Mouse (Mus musculus): ENCODE results near the gene Baiap2l2.
A peak's percentile ranks its signal among the peaks of the same experiment; 100 is the strongest.

Gene Baiap2l2

GRCm38 (mm10) chr15:79285399-79285798 is at the start of gene Baiap2l2:
Baiap2l2 (minus strand) TSS chr15:79285537.
- no peak for DNase-seq

GRCm38 (mm10) chr15:79333409-79333808 is 48.1 kb upstream of the Baiap2l2 start:
- no peak for DNase-seq

- DNase-seq, result no peak
These were observed 45.2 kb upstream of the Baiap2l2 start for GRCm38 (mm10) chr15:79330521-79330920.

DNA sequence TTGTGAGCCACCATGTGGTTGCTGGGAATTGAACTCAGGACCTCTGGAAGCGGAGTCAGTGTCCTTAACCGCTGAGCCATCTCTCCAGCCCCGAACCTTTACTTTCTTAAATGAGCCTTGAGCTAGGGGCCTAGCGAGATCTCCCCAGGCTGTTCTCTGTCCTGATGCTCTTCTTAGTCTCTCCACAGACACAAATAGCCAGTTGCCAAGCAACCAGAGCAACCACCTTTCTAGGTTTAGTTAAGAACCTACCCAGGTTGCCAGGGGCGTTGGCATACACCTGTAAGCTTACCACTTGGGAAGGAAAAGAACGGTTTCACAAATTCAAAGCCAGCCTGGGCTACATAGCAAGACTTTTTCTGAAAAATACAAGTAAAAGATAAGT is 44.6 kb upstream of the Baiap2l2 start:
- no peak for DNase-seq

- DNase-seq, result no peak
These were observed 44.1 kb upstream of the Baiap2l2 start for GRCm38 (mm10) chr15:79329346-79329978.

- DNase-seq, result no peak
These were observed 43.6 kb upstream of the Baiap2l2 start for GRCm38 (mm10) chr15:79328939-79329275.

DNA sequence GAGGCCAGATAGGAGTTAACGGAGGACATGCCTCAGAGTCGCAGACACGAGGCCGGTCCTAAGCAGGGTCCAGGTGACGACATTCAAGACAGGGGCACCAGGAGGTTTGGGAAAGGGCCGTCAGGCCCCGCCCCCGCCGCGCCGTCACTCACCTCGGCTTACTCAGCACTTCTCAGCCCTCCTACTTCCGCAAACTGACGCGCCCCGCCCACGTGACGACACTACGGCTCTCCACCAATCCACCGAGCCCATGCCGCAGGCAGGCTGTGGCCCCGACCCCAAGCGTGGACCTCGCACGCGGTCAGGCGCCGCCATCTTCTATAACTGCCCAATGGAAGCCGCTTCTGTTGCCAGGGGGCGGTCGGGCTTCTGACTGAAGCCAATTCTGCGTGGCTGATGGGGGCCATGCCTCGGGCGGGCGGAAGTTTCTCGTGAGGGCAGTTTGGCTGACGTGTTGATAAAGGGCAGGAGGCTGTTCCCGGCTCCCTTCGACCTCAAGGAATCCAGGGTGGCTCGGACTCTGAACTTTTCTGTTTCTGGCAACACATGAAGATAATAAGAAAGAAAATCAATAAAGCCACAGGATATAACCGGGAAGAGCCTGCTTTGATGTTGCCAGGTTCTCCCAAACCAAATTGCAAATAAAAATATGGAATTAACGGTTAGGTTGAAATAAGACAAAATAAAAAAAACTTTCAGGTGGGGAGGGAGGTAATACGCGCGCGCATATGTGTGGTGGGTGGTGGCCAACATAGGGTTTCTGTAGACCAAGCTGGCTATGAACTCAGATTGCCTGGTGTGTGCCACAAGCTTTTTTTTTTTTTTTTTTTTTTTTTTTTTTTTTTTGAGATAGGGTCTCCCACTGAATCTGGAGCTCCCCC is 43.0 kb upstream of the Baiap2l2 start, which contains the start of gene Pla2g6:
Pla2g6 (minus strand) TSS at position 333 of the 881 bp plus-strand sequence.
- DNase-seq, result peak; percentile 98 to 99

DNA sequence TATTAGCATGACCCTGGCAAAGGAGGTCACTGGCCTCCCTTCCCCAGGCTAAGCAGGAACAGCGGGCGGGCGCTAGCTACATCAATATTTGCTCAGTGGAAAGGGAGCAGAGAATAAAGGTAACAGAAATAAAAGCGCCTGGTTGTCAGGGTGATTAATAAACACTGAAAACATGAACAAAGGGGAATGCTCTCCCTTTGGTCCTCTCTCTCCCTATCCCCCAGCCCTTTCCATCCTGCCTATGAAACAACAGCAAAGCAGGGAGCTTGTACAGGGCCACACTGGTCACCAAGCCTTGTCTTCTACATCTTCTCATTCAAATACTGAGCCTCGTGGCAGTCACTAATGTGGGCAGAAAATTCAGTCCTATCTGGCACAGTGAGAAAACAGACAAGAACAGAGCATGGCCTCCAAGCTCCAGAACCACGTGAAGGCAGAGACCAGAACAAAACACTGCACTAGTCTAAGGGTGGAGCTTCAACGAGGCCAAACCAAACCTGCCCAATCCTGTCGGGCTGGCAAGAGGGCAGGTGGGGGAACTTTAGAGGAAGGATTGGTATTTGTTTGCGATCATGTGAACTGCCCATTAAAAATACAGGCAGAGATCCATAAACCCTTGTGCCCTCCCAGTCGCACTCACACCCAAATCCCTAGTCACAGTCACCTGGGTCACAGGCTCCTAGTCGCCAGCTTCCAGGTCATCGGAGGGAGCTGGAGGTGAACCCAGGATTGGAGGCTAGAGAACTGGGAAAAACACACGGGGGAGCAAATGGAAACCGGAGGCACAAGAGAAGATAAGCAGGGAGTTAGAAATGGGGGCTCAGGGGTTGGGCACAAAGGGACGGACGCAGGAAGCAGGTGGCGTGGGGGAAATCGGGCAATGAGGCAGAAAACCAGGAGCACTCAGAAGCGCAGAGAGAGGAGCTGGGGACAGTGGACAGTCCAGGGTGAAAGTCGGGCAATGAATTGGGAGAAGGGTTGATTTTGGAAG is 41.9 kb upstream of the Baiap2l2 start:
- peak; percentile 55 to 56 for DNase-seq

DNA sequence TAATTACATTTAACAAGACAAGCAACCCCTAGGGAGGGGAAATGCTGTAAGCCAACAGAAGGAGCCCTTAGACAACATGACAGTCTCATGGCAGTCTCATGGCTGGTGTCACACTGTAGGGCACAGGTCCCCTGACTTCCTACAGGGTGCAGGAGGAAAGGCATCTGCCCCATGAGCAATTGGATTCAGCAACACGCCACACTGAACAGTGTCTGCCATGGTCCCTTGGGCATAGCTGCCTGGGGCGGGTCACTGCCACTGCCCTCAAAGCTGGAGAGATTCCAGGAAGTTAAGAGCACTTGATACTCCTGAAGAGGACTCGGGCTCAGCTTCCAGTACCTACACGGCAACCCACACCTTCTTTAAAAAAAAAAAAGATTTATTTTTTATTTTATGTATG is 40.9 kb upstream of the Baiap2l2 start:
- DNase-seq, result no peak

DNA sequence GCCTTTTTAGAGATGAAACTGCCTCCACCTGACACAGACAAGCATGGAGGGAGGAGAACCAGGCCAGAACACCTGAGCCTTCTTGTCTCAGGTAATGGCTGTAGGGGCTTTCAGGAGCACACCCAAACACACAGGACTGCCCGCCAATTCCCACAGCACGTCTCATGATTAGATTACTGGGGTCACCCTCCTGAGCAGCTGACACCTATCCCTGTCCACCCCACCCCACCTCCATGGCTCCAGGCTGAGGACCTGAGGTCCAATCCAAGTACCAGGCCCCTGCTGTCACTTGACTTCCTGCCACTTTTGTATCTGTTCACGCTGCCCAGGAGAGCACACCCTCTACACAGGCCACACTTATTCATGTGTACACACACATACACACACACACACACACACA is 40.4 kb upstream of the Baiap2l2 start:
- DNase-seq, result no peak

GRCm38 (mm10) chr15:79324373-79324772 is 39.0 kb upstream of the Baiap2l2 start:
- DNase-seq, result no peak

DNA sequence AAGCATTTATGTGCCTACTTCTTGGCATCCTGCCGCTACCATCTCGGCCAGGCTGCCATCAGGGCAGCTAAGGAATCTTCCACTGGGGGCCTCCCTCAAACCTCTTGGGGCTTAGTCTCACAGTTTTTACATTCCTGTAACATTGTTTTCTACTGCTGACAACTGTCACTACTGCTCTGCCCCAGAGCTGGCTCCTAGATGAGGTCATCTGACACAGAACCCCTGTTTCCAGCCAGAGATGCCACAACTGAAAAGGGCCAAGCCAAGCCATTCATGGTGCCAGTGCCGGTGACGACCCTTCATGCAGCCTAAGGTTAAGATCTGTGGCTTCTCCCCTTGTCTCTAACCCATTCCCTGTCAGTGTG is 38.4 kb upstream of the Baiap2l2 start:
- DNase-seq, result no peak

- peak in 1 of 2 experiments; percentile 54 for DNase-seq
These were observed 37.9 kb upstream of the Baiap2l2 start for GRCm38 (mm10) chr15:79322991-79323790.

DNA sequence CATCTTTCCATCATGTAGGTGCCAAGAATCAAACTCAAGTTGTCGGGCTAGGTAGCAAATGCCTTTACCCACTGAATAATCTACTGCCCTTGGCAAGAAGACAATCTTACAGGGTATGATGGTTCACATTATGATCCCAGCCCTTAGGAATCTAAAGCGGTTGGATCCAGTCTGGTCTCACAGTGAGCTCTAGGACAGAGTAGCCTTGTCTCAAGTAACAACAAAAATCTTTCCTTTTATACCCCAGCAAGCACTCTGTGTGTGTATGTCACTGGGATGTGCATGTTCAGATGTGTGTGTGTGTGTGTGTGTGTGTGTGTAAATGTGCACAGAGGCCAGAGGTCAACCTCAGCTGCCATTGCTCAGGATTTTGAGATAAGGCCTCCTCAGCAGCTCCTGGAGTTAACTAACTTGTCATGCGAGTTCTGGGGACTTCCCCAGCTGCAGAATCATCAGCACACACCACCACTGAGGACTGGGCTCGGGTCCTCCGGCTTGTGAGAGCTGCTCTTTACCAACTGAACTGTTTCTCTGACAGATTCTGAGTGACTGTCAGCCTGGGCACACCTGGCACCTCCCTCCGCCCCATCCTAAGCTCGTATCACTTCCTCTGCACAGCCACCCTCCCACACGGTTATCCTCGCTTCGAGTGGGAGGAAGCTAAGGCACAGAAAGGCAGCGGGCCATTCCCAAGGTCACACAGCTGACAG is 37.1 kb upstream of the Baiap2l2 start:
- no peak for DNase-seq

- DNase-seq, result no peak
These were observed 36.4 kb upstream of the Baiap2l2 start for GRCm38 (mm10) chr15:79321733-79322190.

- no peak for DNase-seq
These were observed 28.6 kb upstream of the Baiap2l2 start for GRCm38 (mm10) chr15:79313848-79314369.

DNA sequence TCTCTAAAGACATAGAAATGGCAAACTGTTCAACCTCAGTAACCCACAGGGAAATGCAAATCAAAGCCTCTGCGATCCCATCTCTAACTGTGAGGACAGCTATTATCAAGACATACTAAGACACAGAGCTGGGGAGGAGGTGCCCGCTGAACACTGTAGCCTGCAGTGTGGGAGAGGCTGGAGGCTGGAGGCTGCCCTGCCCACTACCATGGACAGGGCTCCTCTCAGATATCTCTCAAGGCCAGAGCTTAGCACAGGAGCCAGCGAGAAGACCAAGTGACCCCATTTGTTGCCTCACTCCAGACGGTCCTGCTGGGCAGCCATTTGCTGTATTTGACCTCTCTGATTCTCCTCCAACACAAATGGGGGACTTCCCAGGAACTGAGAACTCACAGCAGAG is 22.5 kb upstream of the Baiap2l2 start:
- peak in 1 of 2 experiments; percentile 31 for DNase-seq

GRCm38 (mm10) chr15:79306043-79306637 is 20.8 kb upstream of the Baiap2l2 start:
- no peak for DNase-seq

- DNase-seq, result no peak
These were observed 19.5 kb upstream of the Baiap2l2 start for GRCm38 (mm10) chr15:79304832-79305231.

- peak; percentile 25 to 32 for DNase-seq
These were observed 18.4 kb upstream of the Baiap2l2 start for GRCm38 (mm10) chr15:79303725-79304124.

Measured in cerebellum, postnatal 25 days (tissue).